Mouse (Mus musculus) monocyte, adult 5-6 weeks (primary cell): ENCODE measurements at regions not wholly inside any gene's neighbourhood (a gene's known extent, or its start where the extent isn't known, plus 50 kb on each side); places are given as distances from the start of the nearest gene placed in this dataset.
A peak's percentile ranks its signal among the peaks of the same experiment; 100 is the strongest.
"Not testable (repeated sequence)": the region's sequence is repeated elsewhere in the genome, so short reads cannot be mapped to it uniquely, and the experiment has no call there.

Source experiments
- ATAC-seq: fragments of 153-309, 156-312 bp; replicated peaks from 2 replicates; pipeline ENCODE4 v1.8.0; 2017; ENCODE audit warnings: mild to moderate bottlenecking; ENCODE audit not compliant: low TSS enrichment, insufficient number of reproducible peaks, severe bottlenecking, poor library complexity, low FRiP score

DNA sequence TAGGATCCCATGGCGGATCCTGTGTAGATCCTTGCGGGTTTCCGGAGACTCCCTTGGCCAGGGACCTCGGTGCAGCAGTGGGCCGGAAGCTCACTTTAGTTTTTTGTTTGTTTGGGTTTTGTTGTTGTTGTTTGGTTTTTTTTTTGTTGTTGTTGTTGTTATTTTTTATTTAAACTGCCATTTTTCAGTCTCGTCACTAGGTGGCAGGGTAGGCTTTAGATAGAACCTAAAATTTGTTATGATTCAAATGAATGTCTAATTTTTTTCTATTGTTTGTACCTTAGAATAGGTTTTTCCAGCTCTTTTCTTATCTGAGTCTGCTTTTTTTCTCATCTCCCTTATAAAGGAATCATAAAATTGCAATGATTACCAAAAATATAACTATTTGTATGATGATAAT, 834.4 kb upstream of the Tacstd2 start:
- ATAC-seq = no peak

- ATAC-seq = no peak
Measured at GRCm38 (mm10) chr6:68339846-68340245, 804.2 kb upstream of the Tacstd2 start.

DNA sequence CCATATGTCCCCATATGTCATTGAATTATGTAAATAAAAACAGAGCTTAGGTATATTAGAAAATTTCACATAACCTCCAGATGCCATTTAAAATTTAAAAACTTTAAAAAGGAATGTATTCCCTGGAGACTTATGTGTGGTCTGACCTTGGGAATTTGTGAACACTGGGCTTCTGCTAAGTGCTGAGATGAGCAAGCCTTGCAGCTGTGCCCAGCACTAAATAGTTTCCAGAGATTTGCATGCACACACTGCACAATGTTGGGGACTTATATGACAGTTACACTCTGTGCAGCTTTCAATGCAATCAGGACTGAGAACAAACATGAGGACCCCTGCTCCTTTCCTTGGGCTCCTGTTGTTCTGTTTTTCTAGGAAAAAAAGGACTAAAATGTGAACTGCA, 803.6 kb upstream of the Tacstd2 start:
- not testable (repeated sequence) for ATAC-seq

DNA sequence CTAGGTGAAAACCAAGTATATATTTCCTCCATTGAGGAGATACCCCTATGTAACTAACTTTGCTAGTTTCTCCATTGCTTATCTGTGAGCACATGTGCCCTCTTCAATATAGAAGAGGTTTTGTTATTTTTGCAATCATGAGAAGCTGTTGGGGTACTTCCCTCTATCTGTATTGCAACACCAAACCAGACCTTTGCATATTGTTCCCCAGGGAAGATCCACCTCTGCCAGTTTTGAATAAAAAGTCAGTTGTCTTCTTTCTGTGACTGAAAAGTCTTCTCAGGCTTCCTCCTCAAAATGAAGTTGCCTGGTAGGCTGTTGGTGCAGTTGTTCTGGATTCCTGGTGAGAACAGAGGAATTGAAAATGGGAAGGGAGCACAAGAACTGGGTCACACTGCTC, 775.8 kb upstream of the Tacstd2 start:
- no peak for ATAC-seq

- ATAC-seq = no peak
Measured at GRCm38 (mm10) chr6:68302133-68302532, 766.5 kb upstream of the Tacstd2 start.

DNA sequence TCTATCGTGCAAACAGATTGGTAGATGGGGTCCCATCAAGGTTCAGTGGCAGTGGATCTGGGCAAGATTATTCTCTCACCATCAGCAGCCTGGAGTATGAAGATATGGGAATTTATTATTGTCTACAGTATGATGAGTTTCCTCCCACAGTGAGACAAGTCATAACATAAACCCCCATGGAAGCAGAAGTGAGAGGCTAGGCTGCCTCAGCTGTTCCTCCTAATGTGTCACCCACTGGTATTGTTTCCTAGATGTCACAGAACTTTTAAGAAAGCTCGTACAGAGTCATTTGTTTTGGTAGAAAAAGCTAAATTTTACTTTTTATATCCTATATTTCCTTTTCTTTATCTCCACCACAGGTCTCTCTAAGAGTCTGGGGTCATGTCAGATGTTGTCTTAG, 721.1 kb upstream of the Tacstd2 start:
- ATAC-seq = no peak

DNA sequence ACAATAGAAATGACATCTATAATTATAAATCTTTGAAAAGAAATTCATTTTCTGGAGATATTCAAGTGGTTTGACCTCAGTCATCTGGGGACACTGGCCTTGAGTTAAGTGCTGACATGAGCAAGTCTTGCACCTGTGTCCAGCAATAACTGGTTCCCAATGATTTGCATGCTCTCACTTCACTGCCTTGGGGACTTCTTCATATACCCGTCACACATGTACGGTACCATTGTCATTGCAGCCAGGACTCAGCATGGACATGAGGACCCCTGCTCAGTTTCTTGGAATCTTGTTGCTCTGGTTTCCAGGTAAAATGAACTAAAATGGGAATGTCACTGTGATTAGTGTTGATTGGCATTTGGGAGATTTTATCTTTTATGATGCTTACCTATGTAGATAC, 720.6 kb upstream of the Tacstd2 start:
- ATAC-seq = no peak

DNA sequence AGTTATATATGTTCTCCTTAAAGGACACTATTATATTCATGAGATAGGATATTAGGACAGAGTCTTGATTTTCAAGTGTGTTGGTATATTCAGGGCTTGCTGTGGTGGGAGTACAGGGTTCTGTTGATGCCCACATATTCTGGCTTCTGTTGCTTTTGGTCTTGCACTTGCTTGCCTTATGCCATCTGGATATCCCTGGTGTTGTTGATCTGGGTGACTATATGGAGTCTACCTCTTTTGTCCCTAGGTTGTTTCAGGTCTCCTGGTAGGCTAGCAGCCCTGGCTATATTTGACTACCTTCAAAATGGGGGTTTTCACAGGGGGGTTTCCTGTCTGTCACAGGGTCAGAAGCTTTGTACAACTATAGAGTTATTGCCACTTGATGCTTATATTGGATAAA, 717.1 kb upstream of the Tacstd2 start:
- ATAC-seq = no peak

- not testable (repeated sequence) for ATAC-seq
Measured at GRCm38 (mm10) chr6:68251320-68251719, 715.7 kb upstream of the Tacstd2 start.

DNA sequence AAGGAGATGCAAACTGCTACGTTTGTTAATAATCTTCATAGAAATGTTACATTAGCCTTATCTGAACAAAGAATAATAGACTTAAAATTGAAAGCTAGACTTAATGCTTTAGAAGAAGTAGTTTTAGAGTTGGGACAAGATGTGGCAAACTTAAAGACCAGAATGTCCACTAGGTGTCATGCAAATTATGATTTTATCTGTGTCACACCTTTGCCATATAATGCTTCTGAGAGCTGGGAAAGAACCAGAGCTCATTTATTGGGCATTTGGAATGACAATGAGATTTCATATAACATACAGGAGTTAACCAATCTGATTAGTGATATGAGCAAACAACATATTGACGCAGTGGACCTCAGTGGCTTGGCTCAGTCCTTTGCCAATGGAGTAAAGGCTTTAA, 714.8 kb upstream of the Tacstd2 start:
- not testable (repeated sequence) for ATAC-seq

DNA sequence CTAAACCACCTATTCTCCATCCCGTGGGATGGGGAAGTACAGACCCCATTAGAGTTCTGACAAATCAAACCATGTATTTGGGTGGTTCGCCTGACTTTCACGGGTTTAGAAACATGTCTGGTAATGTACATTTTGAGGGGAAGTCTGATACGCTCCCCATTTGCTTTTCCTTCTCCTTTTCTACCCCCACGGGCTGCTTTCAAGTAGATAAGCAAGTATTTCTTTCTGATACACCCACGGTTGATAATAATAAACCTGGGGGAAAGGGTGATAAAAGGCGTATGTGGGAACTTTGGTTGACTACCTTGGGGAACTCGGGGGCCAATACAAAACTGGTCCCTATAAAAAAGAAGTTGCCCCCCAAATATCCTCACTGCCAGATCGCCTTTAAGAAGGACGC, 713.7 kb upstream of the Tacstd2 start:
- ATAC-seq = not testable (repeated sequence)

GRCm38 (mm10) chr6:68248018-68248533, 712.5 kb upstream of the Tacstd2 start:
- 0 out of 2 replicates have a peak, but pooled peaks have one; percentile 23 for ATAC-seq

DNA sequence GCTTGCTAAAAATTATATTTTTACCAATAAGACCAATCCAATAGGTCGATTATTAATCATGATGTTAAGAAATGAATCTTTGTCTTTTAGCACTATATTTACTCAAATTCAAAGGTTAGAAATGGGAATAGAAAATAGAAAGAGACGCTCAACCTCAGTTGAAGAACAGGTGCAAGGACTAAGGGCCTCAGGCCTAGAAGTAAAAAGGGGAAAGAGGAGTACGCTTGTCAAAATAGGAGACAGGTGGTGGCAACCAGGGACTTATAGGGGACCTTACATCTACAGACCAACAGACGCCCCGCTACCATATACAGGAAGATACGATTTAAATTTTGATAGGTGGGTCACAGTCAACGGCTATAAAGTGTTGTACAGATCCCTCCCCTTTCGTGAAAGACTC, 707.2 kb upstream of the Tacstd2 start:
- not testable (repeated sequence) for ATAC-seq

GRCm38 (mm10) chr6:68219685-68220084, 684.1 kb upstream of the Tacstd2 start:
- no peak for ATAC-seq

DNA sequence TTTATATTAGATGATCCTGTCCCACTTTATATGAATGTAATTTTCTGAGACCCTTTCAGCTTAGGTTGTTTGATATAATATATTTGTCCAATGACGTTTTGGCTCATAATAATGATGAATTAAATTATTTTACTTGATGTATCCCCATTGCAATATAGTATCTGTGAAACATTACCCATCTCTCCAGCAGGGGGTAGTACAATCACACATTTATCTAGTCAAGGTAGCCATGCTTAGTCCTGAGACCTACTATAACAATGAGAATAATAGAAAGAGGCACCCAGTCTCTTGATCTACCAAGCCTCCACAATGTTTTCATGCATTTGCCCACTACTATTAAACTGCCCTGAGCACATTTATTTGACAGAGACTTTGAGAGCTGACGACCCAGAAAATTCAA, 665.9 kb upstream of the Tacstd2 start:
- no peak for ATAC-seq

DNA sequence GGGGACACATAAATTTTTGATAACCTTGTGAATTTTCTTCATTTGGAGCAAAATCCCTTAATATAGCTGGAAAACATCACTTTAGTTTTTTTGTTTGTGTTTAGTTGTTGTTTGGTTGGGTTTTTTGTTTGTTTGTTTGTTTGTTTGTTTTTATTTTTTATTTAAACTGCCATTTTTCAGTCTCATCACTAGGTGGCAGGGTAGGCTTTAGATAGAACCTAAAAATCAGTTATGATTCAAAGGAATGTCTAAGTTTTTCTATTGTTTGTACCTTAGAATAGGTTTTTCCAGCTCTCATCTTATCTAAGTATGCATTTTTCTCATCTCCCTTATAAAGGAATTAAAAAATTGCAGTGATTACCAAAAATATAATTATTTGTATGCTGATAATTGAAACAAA, 662.4 kb upstream of the Tacstd2 start:
- no peak for ATAC-seq

GRCm38 (mm10) chr6:68164792-68165191, 629.2 kb upstream of the Tacstd2 start:
- ATAC-seq = no peak

DNA sequence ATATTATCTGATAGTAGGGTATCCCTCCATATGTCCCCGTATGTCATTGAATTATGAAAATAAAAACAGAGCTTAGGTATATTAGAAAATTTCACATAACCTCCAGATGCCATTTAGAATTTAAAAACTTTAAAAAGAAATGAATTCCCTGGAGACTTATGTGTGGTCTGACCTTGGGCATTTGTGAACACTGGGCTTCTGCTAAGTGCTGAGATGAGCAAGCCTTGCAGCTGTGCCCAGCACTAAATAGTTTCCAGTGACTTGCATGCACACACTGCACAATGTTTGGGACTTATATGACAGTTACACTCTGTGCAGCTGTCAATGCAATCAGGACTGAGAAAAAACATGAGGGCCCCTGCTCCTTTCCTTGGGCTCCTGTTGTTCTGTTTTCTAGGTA, 628.5 kb upstream of the Tacstd2 start:
- not testable (repeated sequence) for ATAC-seq

GRCm38 (mm10) chr6:68151569-68151968, 616.0 kb upstream of the Tacstd2 start:
- ATAC-seq = no peak

DNA sequence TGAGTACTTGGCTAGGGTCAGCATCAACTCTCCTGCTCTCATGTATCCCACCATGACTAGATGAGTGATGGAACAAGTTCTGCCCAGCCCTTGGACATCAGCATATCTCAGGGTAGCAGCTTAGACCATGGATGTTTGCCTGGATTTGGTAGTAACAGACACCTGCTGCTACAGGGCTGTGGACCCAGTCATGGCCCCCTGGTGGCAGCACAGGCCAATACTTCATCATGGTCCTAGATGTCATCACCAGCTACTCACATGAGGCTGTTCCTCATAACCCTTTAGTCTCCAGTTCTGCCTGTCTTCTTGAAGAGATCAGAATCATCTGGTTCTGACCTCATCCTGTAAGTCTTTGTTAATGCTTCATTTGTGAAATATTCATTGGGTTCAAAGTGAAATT, 566.9 kb upstream of the Tacstd2 start:
- ATAC-seq = no peak
